Mouse (Mus musculus) CD4-positive, CD25-positive, alpha-beta regulatory T cell, adult 9 weeks (primary cell): ENCODE data around the gene Ppp1r27. TPM values are rescaled to one million over a fixed set of nuclear protein-coding genes. Genes with fewer than 3 reads are reported as not detected.

Experiments used
- polyA plus RNA-seq: library from polyadenylated mRNA; unstranded; fragments of 100-300 nt; shearing (Covaris generic); gene quantifications from one replicate; pipeline ENCODE4 v1.2.1, GENCODE M21; 2017

Ppp1r27 gene
- not detected for polyA plus RNA-seq

DNA sequence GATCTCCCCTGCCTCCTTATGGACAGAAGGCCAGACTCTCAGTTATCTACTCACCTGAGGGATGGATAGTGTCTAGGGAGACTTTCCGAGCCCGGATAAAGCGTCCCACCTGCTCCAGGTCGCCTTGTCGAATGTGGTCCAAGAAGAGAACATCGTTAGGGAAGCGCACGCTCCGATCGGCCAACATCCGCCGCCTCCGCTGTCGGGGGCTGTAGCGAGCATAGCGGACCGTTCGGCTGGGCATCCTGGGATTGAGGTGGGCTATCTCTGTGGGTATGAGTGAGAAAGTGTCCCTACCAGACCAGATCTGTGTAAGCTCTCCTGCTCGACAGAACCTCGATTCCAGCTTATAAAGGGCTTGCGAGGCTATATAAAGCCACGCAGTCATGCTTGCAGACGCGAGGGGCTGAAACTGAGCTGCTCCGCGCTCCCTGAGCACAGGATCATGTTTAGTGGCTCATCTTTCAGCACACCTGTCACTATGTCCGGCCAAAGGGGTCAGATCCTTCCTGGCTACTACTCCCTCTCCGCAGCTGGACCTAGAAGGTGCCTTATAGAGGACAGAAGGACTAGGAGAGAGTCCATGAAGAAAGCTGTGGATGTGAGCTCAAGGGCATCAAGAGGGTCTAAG, at the start of gene Ppp1r27:
Gene Ppp1r27, minus strand, starts transcription at position 323 of the 631 bp plus-strand sequence.

DNA sequence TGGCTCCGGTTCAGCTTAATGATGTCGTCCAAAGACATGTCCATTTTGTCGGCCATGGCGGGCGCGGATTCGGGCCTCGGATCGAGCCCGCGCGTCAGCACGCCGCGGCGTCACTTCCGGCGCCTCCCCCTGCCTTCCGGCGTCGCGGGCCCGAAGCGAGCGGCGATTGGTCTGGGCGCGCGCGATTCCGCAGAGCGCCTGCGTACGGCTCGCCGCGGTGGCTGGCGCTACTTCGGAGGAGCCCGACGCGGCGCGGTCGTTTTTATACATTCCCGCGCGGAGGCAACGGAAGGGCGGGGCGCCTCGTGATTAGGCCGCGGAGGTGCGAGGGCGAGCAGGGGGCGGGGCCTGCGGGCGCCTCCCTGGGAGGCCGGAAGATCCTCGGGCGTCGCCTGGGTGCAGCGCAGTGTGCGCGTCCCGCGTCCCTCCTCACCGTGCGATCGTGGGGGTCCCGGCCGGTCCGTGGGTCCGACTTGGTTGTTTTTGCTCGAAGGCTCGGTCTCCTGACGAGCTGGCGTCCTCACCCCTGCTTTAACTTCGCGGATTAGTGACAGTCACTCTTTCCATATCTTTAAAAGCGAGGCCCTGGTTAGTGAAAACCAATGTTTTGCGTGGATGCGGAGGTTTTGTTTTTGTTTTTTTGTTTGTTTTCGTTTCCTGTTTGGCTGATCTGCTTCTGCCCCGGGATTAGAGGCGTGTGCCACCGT, 47.5 kb upstream of the Ppp1r27 start, which contains the start of the genes Alyref and Anapc11:
Gene Alyref, minus strand, starts transcription at position 83 of the 707 bp plus-strand sequence.
Gene Anapc11, plus strand, starts transcription at position 139 of the 707 bp plus-strand sequence.

DNA sequence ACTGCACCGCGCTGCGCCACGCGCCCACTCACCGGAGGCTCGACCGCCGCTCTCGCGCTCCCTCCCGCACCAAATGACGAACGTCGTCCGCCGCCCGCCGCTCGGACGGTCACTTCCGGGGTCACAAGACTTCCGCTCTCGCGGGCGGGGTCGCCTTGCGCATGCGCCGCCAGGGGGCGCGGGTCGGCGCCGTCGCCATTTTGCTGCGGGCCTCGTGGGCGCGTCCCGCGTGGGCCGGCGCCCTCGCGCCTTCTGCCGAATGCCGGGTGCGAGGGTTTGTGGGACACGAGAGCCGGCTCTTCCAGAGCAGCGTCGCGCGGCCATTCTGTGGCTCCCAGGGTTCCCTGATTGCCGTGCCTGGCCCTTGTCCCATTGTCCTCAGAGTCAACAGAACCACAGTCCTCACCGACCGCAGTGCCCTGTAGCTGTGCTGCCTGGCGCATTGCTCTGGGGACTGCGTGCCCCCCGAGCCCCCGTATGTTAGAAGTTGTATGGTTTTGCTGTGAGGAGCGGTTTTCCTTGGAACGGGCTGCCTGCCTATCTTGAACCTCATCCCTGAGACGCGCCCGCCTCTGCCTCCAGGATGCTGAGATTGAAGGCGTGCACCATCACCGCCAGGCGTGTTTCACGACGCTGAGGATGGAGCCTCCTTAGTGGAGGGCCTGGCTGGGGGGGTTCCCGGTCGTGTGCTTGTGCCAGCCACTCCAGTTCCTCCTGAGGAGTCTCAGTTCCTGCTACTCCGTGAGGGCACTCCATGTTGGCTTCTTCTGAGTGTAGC, 30.7 kb upstream of the Ppp1r27 start, which contains the start of gene Arhgdia:
Gene Arhgdia, minus strand, starts transcription at position 135 of the 778 bp plus-strand sequence.

DNA sequence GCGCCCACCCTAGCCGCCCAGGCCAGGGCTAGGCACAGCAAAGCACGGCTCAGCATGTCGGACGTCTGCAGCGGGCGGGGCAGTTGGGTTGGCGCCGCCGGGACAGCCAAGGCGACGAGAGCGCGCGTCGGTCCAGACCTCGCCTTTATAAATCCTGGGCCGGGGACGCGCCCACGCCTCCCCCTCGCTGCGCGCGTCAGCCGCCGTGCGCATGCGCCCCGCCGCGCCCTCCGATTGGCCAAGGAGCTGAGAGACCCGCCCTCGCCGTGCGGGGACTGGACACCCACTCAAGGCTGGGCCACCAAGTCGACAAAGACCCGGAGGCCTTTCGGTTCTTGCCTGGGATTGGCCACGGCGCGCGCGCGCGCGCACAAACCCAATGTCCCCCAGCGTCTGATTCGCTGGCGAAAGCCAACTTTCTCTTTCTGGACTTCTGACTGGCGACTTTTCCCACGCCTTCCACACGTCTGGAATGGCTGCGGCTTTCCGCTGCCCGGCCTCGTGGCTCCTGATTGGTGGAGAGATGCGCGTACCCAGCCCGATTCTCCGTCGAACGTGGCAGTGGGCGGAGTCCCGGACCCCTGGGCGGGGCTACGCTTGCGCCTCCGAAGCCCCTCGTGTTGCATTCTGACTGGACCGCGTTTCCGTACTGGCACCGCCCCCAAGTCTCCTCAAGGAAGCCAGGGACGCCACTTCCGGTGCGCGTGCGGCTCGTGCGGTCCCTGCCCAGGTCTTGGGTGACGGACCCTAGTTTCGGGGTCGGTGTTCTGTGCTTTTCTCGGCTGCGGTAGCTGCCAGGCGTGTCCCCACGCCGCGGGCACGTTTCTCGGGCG, 22.0 kb upstream of the Ppp1r27 start, which contains the start of gene P4hb:
Gene P4hb, minus strand, starts transcription at position 502 of the 833 bp plus-strand sequence.

DNA sequence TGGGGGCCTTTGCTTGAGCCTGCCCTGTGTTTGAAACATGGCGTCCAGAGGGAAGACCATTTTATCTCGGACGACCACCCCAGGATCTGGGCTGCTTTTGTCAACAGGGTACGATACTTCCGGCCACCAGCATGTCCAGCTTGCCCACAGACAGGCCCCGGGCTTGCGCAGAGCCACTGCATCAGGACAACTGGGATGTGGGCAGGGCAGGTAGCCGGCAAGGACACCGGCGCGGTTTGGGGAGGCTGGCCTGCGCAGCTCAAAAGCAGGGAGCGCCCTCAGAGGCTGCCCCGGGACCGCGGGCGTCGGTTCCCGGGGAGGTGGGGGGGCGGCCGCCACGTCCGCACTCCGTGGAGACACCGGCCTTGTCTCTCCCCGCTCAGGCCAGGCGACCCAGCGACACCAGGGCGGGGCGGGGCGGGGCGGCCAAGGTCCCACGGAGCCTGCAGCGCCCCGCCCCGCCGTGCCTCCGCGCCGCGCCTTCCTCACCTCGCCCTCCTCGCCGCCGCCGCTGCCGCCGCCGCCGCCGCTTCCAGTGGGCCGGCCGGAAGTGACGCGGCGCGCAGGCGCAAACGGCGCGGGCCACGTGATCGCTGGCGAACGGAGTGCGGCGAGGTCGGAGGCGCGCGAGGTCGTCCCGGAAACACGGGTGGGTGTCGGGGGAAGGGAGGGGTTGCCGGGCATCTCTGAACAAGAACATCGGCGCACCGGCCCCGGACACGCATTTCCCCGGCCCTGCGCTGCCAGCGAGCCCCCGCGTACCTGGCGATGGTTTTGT, 1.6 kb downstream of the Ppp1r27 start, which contains the start of gene Mcrip1:
Gene Mcrip1, minus strand, starts transcription at position 560 of the 778 bp plus-strand sequence.

DNA sequence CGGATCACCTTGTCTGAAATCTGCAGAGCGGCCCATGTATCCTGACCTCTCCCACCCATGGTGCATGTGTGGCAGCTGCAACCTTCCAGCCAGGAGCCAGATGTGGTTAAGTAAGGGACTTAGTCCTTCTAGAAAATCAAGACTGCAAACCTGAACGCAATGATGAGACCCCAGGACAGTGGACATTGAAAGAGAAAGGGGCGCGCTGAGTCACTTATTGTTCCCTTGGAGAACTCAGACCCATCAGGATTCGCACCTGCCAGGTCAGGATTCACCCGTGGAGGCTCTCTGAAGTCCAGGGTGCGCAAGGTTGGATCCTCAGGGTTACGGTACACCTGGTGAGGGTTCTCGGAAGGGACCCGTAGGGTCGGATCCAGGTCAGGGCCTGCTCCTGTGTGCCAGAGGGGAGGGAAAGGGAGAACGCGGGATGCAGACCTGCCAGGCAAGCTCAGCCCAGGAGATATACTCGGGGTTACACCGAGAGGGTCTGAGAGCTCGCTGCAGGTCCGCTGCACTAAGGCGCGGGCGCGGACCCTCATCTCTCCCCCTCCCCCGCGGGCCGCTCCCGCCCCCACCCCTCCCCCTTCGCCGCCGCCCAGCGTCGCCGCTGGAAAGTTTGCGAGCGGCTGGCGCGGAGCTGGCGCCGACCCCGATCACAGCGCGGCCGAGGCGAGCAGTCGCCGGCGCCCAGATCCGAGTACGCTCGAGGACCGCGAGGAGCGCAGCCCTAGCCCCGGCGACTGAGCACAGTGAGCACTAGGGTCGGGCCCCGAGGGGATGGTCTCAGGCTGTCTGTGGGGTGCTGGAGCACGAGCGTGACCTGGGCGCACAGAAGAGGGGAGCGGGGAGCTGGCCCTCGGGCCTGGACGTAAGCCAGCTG, 20.6 kb downstream of the Ppp1r27 start, which contains the start of gene Gcgr:
Gene Gcgr, plus strand, starts transcription at position 615 of the 880 bp plus-strand sequence.

Other genes with a start within 250 kb of the Ppp1r27 start
- gene Actg1, start 202.6 kb downstream of the Ppp1r27 start, polyA plus RNA-seq = 2,599 TPM
- 0.16 TPM for gene Fscn2, start 189.6 kb downstream of the Ppp1r27 start, polyA plus RNA-seq
- 29.3 TPM for gene Faap100, start 172.4 kb downstream of the Ppp1r27 start, polyA plus RNA-seq
- gene Nploc4, start 113.4 kb downstream of the Ppp1r27 start, polyA plus RNA-seq = 7.2 TPM
- gene Tspan10, start 108.5 kb downstream of the Ppp1r27 start, polyA plus RNA-seq = not detected
- gene Pde6g, start 97.6 kb downstream of the Ppp1r27 start, polyA plus RNA-seq = 0.30 TPM
- 5.6 TPM for gene Oxld1, start 93.1 kb downstream of the Ppp1r27 start, polyA plus RNA-seq
- 50.8 TPM for gene Ccdc137, start 93.0 kb downstream of the Ppp1r27 start, polyA plus RNA-seq
- gene Arl16, start 83.5 kb downstream of the Ppp1r27 start, polyA plus RNA-seq = 42.3 TPM
- 84.8 TPM for gene Mrpl12, start 66.5 kb downstream of the Ppp1r27 start, polyA plus RNA-seq
- 12.9 TPM for gene Slc25a10, start 59.3 kb downstream of the Ppp1r27 start, polyA plus RNA-seq
- not detected for gene Gcgr, start 20.4 kb downstream of the Ppp1r27 start, polyA plus RNA-seq
- 95.6 TPM for gene Mcrip1, start 1.4 kb downstream of the Ppp1r27 start, polyA plus RNA-seq
- gene P4hb, start 22.1 kb upstream of the Ppp1r27 start, polyA plus RNA-seq = 224 TPM
- gene Arhgdia, start 30.5 kb upstream of the Ppp1r27 start, polyA plus RNA-seq = 899 TPM
- 3.4 TPM for gene Alyref, start 47.2 kb upstream of the Ppp1r27 start, polyA plus RNA-seq
- 147 TPM for gene Anapc11, start 47.3 kb upstream of the Ppp1r27 start, polyA plus RNA-seq
- gene Npb, start 57.3 kb upstream of the Ppp1r27 start, polyA plus RNA-seq = 0.92 TPM
- 206 TPM for gene Pcyt2, start 66.8 kb upstream of the Ppp1r27 start, polyA plus RNA-seq
- 128 TPM for gene Sirt7, start 74.1 kb upstream of the Ppp1r27 start, polyA plus RNA-seq
- 8.0 TPM for gene Mafg, start 82.5 kb upstream of the Ppp1r27 start, polyA plus RNA-seq
- 0.72 TPM for gene Pycr1, start 92.6 kb upstream of the Ppp1r27 start, polyA plus RNA-seq
- 0.40 TPM for gene Myadml2, start 97.0 kb upstream of the Ppp1r27 start, polyA plus RNA-seq
- not detected for gene Notum, start 110.0 kb upstream of the Ppp1r27 start, polyA plus RNA-seq
- gene Aspscr1, start 121.8 kb upstream of the Ppp1r27 start, polyA plus RNA-seq = 104 TPM
- 146 TPM for gene Cenpx, start 162.6 kb upstream of the Ppp1r27 start, polyA plus RNA-seq
- gene Lrrc45, start 162.8 kb upstream of the Ppp1r27 start, polyA plus RNA-seq = 75.0 TPM
- 0.63 TPM for gene Rac3, start 170.3 kb upstream of the Ppp1r27 start, polyA plus RNA-seq
- 26.8 TPM for gene Dcxr, start 176.1 kb upstream of the Ppp1r27 start, polyA plus RNA-seq
- gene Cbr2, start 181.0 kb upstream of the Ppp1r27 start, polyA plus RNA-seq = not detected
- gene Hmga1b, start 211.7 kb upstream of the Ppp1r27 start, polyA plus RNA-seq = 10.3 TPM
- 1.8 TPM for gene Rfng, start 233.1 kb upstream of the Ppp1r27 start, polyA plus RNA-seq
- 183 TPM for gene Gps1, start 233.1 kb upstream of the Ppp1r27 start, polyA plus RNA-seq
- gene Dus1l, start 245.3 kb upstream of the Ppp1r27 start, polyA plus RNA-seq = 50.4 TPM